Mouse (Mus musculus) heart, adult 2 months (tissue): Measurements from ENCODE around the gene Il1r2. TPM values are rescaled to one million over a fixed set of nuclear protein-coding genes. Genes with fewer than 3 reads are reported as not detected.

Source experiments
- DNase-seq, 2 experiments: peaks; one replicate each; pipeline ENCODE4 v3.0.0; 2021
- H3K27ac ChIP-seq: fragments of 200-600 bp; 2 replicates; pipeline ENCODE4 v1.8.1; 2022
- H3K27me3 ChIP-seq: fragments of 200-500 bp; 2 replicates; pipeline ENCODE4 v1.6.1; 2012; ENCODE audit warnings: mild to moderate bottlenecking, low read length, inconsistent platforms, mixed read lengths; ENCODE audit not compliant: control insufficient read depth, insufficient read depth
- H3K36me3 ChIP-seq: fragments of 200-500 bp; 2 replicates; pipeline ENCODE4 v1.6.1; 2012; ENCODE audit warnings: low read length, inconsistent platforms; ENCODE audit not compliant: control insufficient read depth, insufficient read depth
- H3K4me1 ChIP-seq: fragments of 200-500 bp; 2 replicates; pipeline ENCODE4 v1.6.1; 2011; ENCODE audit warnings: low read length; ENCODE audit not compliant: control insufficient read depth, insufficient read depth
- H3K4me3 ChIP-seq: fragments of 200-600 bp; 2 replicates; pipeline ENCODE4 v1.8.1; 2022
- H3K79me2 ChIP-seq: fragments of 200-500 bp; replicated peaks from 2 replicates; pipeline ENCODE4 v1.6.1; 2012; ENCODE audit warnings: mild to moderate bottlenecking, inconsistent platforms, low read length, moderate library complexity, mixed read lengths; ENCODE audit not compliant: control insufficient read depth, insufficient read depth
- H3K9ac ChIP-seq: fragments of 200-500 bp; 2 replicates; pipeline ENCODE4 v1.6.1; 2012; ENCODE audit warnings: low read depth, mild to moderate bottlenecking, control low read depth, inconsistent platforms, low read length, mixed read lengths
- CTCF ChIP-seq: fragments of 200-600 bp; IDR thresholded peaks from 2 replicates; pipeline ENCODE4 v1.8.1; 2022; ENCODE audit warnings: antibody characterized with exemption, mild to moderate bottlenecking, moderate library complexity
- EP300 ChIP-seq: fragments of 200-500 bp; IDR thresholded peaks from 2 replicates; pipeline ENCODE4 v1.6.1; 2011; ENCODE audit warnings: low read depth, low read length, control low read depth; ENCODE audit not compliant: insufficient read depth
- POLR2A ChIP-seq: fragments of 200-500 bp; IDR thresholded peaks from 2 replicates; pipeline ENCODE4 v1.6.1; 2011; ENCODE audit warnings: mild to moderate bottlenecking, low read depth, low read length, control low read depth; ENCODE audit not compliant: insufficient read depth
- WGBS: fragments of 180-500 bp; shearing (Covaris S2); methylation state at CpG from one replicate; pipeline ENCODE4 v1.1.7; 2018; 5-methylcytosine and 5-hydroxymethylcytosine counted together
- intact Hi-C: fragments of 180-260 bp; cut with DNase I; formaldehyde crosslinking; loops from one replicate; pipeline ENCODE4 v1.15.1; 2025
- polyA plus RNA-seq: library from polyadenylated mRNA; depleted of rRNA; stranded (reverse); fragments of >200 nt; gene quantifications from 2 replicates; pipeline ENCODE4 v1.2.3, GENCODE M21; 2012
- total RNA-seq, 2 experiments: library from RNA; stranded (reverse); gene quantifications; 2 replicates each; pipeline ENCODE4 v1.2.3; 2021

Il1r2 gene
- total and polyA plus RNA-seq, 3 experiments = 0.20 to 0.23 TPM; not detected in 1

DNA sequence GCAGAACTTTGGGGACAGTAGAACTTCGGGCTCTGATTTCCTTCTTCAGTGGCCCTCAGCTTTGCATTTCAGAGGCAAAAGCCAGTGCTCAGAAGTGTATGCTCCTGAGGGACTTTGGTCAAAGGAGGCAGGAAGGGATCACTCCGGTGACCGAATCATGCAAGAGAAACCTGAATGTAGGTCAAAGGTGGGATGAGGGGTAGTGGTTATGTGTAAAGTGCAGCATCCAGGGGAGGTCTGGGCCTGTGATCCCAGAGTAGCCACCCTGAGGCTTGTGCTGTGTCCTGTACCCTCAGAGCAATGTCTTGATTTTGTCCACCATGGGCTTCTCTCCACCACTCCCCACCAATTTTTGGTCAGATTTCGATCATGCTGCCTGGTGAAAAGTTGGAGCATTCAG lies 1.3 kb upstream of the Il1r2 start:
- no peak overlapping the region for H3K27ac ChIP-seq
- H3K4me1 ChIP-seq = no peaks in the 10 kb centered on the region
- no peak for DNase-seq
- TF ChIP-seq CTCF (no peak), EP300 (no peak), POLR2A (no peak)
- no peak overlapping the region for H3K9ac ChIP-seq
- no peaks in the 10 kb centered on the region for H3K79me2 ChIP-seq
- intact Hi-C loops = no loop called here
- WGBS = 75% methylated on average over 4 of the region's 4 CpGs
- no peaks in the 10 kb centered on the region for H3K27me3 ChIP-seq
- H3K36me3 ChIP-seq = no peaks in the 10 kb centered on the region
- no peak overlapping the region for H3K4me3 ChIP-seq

- no peaks in the 10 kb centered on the region for H3K4me1 ChIP-seq
- H3K4me3 ChIP-seq = no peak overlapping the region
- H3K27ac ChIP-seq = no peak overlapping the region
- no peaks in the 10 kb centered on the region for H3K27me3 ChIP-seq
- intact Hi-C loops = no loop called here
- 95% methylated on average over 2 of the region's 2 CpGs for WGBS
- no peak overlapping the region for H3K9ac ChIP-seq
- no peaks in the 10 kb centered on the region for H3K79me2 ChIP-seq
- no peak for DNase-seq
- TF ChIP-seq POLR2A = no peak
- TF ChIP-seq EP300 = no peak
- no peak for TF ChIP-seq CTCF
- no peaks in the 10 kb centered on the region for H3K36me3 ChIP-seq
These were observed 3.4 kb downstream of the Il1r2 start for GRCm38 (mm10) chr1:40077328-40077727.

DNA sequence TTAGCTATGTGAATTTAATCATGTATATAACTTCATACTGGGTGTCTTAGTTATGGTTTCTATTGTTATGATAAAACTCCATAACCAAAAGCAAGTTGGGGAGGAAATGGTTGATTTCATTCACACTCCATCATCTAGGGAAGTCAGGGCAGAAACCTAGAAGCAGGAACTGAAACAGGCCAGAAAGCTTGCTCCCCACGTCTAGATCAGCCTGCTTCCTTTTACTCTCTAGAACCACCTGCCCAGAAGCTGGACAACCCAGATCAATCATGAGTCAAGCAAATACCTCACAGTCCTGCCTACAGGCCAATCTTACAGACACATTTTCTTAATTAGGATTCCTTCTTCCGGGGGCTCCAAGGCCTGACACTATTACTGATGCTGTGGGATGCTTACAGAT lies 7.2 kb downstream of the Il1r2 start:
- Histone ChIP-seq H3K4me1 (peaks cover 2% of the 10 kb centered on the region), H3K27me3 (no peaks in the 10 kb centered on the region), H3K27ac (no peak overlapping the region), H3K36me3 (no peaks in the 10 kb centered on the region), H3K9ac (no peak overlapping the region), H3K79me2 (no peaks in the 10 kb centered on the region), H3K4me3 (no peak overlapping the region)
- intact Hi-C loops = no loop called here
- no peak for TF ChIP-seq CTCF
- TF ChIP-seq POLR2A = no peak
- no peak for TF ChIP-seq EP300
- 73% methylated on average over 2 of the region's 2 CpGs for WGBS
- DNase-seq = no peak

- no peaks in the 10 kb centered on the region for H3K36me3 ChIP-seq
- H3K4me1 ChIP-seq = peaks cover 2% of the 10 kb centered on the region
- WGBS = 25% methylated on average over 3 of the region's 3 CpGs
- intact Hi-C loops = no loop called here
- DNase-seq = no peak
- TF ChIP-seq CTCF (no peak), POLR2A (no peak), EP300 (no peak)
- no peak overlapping the region for H3K4me3 ChIP-seq
- no peaks in the 10 kb centered on the region for H3K27me3 ChIP-seq
- H3K79me2 ChIP-seq = no peaks in the 10 kb centered on the region
- H3K27ac ChIP-seq = no peak overlapping the region
- no peak overlapping the region for H3K9ac ChIP-seq
These were observed 10.5 kb downstream of the Il1r2 start for GRCm38 (mm10) chr1:40084386-40084785.

DNA sequence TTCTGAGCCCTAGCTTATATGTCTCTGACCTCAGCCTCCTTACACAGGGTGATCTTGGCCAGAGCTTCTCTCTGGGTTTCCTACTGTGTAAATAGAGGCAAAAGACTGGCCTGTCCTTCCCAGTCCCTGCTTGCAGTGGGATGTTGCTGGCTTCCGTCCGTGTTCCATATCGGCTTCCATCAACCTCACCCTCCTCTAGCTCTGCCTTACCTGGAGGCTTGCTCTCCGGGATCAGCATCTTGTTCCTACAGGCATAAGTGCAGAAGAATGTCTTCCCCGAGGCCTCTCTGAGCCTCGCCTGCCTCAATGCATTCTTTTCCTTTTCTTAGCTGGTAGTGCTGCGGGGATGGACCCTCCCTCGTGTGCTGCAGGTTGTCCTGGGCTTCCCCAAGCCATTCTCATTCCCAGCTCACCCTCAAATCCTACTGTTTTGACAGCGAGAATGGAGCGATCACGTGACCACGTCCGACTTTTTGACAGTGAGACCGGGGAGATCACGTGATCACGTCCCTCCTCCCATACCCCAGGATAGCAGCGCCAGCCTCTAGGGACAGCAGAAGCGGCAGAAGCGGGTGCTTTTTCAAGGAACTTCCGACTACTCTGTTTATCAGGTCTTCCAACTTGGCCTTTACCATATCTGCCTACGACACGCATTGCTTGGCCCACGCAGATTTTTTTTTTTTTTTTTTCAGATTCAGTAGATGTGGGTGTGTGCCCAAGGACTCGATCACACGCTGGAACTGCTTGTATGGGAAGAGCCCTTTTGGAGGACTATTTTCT lies 11.7 kb downstream of the Il1r2 start:
- Histone ChIP-seq H3K79me2 (no peaks in the 10 kb centered on the region), H3K27me3 (no peaks in the 10 kb centered on the region), H3K27ac (no peak overlapping the region), H3K4me1 (peaks cover 2% of the 10 kb centered on the region), H3K9ac (peak overlapping the region; percentile 13), H3K36me3 (no peaks in the 10 kb centered on the region), H3K4me3 (peak overlapping the region; percentile 48)
- no peak for TF ChIP-seq POLR2A
- no peak for TF ChIP-seq EP300
- peak; percentile 13; the same call in 1 of the 2 replicates for TF ChIP-seq CTCF
- WGBS = 4% methylated on average over 25 of the region's 25 CpGs
- peak; percentile 67 to 73 for DNase-seq
- intact Hi-C loops = no loop called here

DNA sequence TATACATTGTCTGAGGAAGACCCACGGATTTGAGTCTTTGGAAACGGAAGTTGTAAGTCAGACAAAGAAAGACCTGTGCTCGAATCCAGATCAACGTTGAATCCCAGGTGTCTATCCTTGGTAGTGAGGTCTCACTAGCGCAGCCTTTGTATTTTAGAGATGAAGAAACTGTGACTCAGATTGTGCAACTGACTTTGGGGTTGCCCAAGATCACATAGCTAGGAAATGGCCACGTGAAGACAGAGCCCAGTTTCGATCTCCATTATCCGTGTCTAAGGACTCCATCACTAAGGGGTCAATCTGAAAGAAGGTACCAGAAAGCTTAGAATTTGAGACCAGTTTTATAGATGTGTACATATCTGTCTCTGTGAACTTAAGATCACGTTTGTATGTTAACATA lies 17.3 kb downstream of the Il1r2 start:
- Histone ChIP-seq H3K27me3 (no peaks in the 10 kb centered on the region), H3K4me1 (no peaks in the 10 kb centered on the region), H3K79me2 (no peaks in the 10 kb centered on the region), H3K9ac (no peak overlapping the region), H3K27ac (no peak overlapping the region), H3K4me3 (no peak overlapping the region), H3K36me3 (no peaks in the 10 kb centered on the region)
- no peak for DNase-seq
- WGBS = 83% methylated on average over 9 of the region's 9 CpGs
- TF ChIP-seq EP300 (no peak), POLR2A (no peak), CTCF (no peak)
- intact Hi-C loops = no loop called here
